Mouse (Mus musculus): ENCODE data around the gene H2-Ob. TPM values are rescaled to one million over a fixed set of nuclear protein-coding genes. Genes with fewer than 3 reads are reported as not detected.

The H2-Ob gene
- polyA plus RNA-seq, 1 experiment from 2014 or later = 0.24 TPM

DNA sequence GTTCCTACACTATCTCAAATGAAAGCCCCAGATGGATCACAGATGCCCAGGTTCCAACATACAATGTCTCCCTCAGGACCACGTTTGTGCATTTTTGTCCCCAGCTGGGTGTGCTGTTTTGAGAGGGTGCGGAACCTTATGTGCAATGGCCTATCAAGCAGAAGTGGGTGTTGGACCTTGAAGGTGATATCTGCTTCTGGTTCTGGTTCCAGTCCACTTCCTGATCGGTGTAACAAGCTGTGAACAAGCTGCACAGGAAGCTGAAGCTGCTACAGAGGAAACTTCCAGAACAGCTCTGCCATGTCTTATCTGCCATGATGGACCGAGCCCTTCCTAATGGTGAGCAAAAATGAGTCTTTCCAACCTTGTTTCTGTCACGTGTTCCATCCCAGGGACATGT is 17.8 kb downstream of the H2-Ob start:
- Histone ChIP-seq H3K4me2 (ENCODE audit: low read depth, low read length) (no peak overlapping the region), H3K27ac (replicated peaks; ENCODE audit: low read depth, low read length) (no peak overlapping the region), H3K4me3 (ENCODE audit: low read depth, low read length) (no peak overlapping the region), H3K27me3 (replicated peaks; ENCODE audit: control insufficient read depth, insufficient read depth, low read length) (no peaks in the 10 kb centered on the region), H3K9me3 (ENCODE audit: control insufficient read depth, low read length) (no peaks in the 10 kb centered on the region), H3K9ac (ENCODE audit: low read depth, low read length) (no peak overlapping the region), H3K4me1 (ENCODE audit: control insufficient read depth, insufficient read depth, low read length) (0 out of 2 replicates have a peak, but pooled peaks cover 3% of the 10 kb centered on the region), H3K36me3 (ENCODE audit: control insufficient read depth, insufficient read depth, low read length) (no peaks in the 10 kb centered on the region)
- 75% methylated on average over 5 of the region's 5 CpGs for WGBS
- ATAC-seq (ENCODE audit: low read depth) (no peak), DNase-seq (ENCODE audit: low spot score) (no peak)

DNA sequence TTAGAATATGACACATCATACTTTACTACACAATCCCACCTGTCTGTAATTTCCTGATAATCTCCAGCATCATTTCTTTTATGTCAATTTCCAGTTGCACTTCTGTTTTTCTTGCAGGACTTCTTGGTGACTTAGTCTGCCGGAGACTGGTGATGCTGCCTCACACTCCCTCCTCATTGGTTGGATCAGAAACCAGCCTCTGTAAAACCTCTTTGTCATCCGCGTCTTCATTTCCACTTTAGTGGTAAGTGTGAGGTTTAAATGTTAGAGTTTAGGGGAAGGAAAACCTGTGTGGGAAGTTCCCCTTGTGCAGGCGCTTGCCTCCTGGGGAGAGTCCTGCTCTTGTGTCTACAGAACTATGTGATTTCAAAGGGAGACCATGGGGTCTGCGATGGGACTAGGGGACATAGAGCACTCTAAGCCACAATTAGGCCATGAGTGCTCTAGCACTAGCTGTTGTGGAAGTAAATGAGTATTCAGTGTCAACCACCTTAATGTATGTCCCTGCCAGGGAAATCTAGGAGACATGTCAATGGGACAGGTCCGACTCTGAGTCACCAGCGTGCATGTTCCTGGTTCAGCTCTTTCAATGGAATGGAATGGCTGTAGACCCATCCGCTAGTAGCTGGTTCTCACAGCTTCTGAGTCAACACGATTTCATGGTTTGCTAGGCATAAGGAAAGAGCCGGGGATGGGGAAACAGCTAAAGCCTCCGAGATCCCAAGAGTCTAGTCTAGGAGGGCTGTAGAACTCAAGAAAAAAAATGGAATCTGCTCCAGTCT is 19.1 kb downstream of the H2-Ob start, which contains the start of gene H2-Ab1:
H2-Ab1 (plus strand) TSS at position 96 of the 782 bp plus-strand sequence.
- H3K9me3 ChIP-seq (ENCODE audit: control insufficient read depth, low read length) = no peaks in the 10 kb centered on the region
- H3K4me2 ChIP-seq (ENCODE audit: low read depth, low read length) = no peak within 1 kb of the TSS
- no peaks in the 10 kb centered on the region; the same call in 1 of the 2 replicates for H3K27me3 ChIP-seq (replicated peaks; ENCODE audit: control insufficient read depth, insufficient read depth, low read length)
- ATAC-seq (ENCODE audit: low read depth) (no peak), DNase-seq (ENCODE audit: low spot score) (peak; percentile 50)
- no peaks in the 10 kb centered on the region for H3K36me3 ChIP-seq (ENCODE audit: control insufficient read depth, insufficient read depth, low read length)
- no peak within 1 kb of the TSS for H3K27ac ChIP-seq (replicated peaks; ENCODE audit: low read depth, low read length)
- H3K4me3 ChIP-seq (ENCODE audit: low read depth, low read length) = no peak within 1 kb of the TSS
- no peak within 1 kb of the TSS for H3K9ac ChIP-seq (ENCODE audit: low read depth, low read length)
- 0 out of 2 replicates have a peak, but pooled peaks cover 3% of the 10 kb centered on the region for H3K4me1 ChIP-seq (ENCODE audit: control insufficient read depth, insufficient read depth, low read length)
- 71% methylated on average over 11 of the region's 11 CpGs for WGBS

DNA sequence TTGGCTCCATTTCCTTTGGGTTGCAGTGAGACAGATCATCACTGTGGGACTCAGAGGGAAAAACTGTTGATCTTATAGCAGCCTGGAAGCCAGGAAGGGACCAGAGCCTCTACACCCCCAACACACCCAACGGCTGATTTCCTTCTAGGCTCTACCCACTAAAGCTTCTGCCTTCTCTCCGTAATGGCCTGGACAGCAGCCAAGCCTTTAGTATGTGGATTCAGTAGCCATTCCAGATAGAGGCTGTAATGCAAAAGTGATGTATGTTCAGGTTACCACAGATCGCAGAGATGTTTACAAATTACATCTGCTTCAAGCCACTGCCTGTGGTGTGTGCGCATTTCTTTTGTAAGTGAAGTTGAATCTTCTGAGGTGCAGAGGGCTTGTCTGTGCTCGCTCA is 21.8 kb downstream of the H2-Ob start:
- ATAC-seq (ENCODE audit: low read depth) = peak; percentile 41; the same call in 1 of the 2 replicates
- Histone ChIP-seq H3K9ac (ENCODE audit: low read depth, low read length) (no peak overlapping the region), H3K4me3 (ENCODE audit: low read depth, low read length) (no peak overlapping the region), H3K36me3 (ENCODE audit: control insufficient read depth, insufficient read depth, low read length) (no peaks in the 10 kb centered on the region), H3K4me1 (ENCODE audit: control insufficient read depth, insufficient read depth, low read length) (peaks cover 10% of the 10 kb centered on the region), H3K27ac (replicated peaks; ENCODE audit: low read depth, low read length) (no peak overlapping the region), H3K9me3 (ENCODE audit: control insufficient read depth, low read length) (no peaks in the 10 kb centered on the region), H3K27me3 (replicated peaks; ENCODE audit: control insufficient read depth, insufficient read depth, low read length) (peaks cover 25% of the 10 kb centered on the region), H3K4me2 (ENCODE audit: low read depth, low read length) (no peak overlapping the region)
- peak; percentile 81 for DNase-seq (ENCODE audit: low spot score)
- 52% methylated on average over 5 of the region's 5 CpGs for whole genome bisulfite sequencing

DNA sequence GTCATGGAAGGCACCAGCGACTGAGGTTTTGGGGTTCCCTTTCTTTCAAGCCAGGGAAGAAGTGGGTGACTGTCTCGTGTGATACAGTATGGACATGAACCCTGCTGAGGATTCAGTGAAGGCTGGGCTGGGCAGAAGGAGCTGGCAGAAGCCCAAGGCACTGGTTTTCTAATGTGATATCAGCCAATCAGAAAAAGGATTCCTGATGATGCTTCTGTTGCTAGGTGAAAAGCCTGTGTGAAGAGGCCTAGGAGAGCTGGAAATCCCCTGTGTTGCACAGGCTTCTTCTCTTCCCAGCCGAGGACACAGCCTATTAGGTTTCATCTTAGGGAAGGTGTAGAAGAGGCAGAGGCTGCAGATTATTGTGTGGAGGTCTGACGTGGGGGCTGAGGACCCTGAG is 22.8 kb downstream of the H2-Ob start:
- H3K9me3 ChIP-seq (ENCODE audit: control insufficient read depth, low read length) = no peaks in the 10 kb centered on the region
- peak; percentile 42; the same call in 1 of the 2 replicates for ATAC-seq (ENCODE audit: low read depth)
- H3K4me1 ChIP-seq (ENCODE audit: control insufficient read depth, insufficient read depth, low read length) = peaks cover 10% of the 10 kb centered on the region
- H3K27ac ChIP-seq (replicated peaks; ENCODE audit: low read depth, low read length) = no peak overlapping the region
- DNase-seq (ENCODE audit: low spot score) = peak; percentile 80
- peaks cover 26% of the 10 kb centered on the region for H3K27me3 ChIP-seq (replicated peaks; ENCODE audit: control insufficient read depth, insufficient read depth, low read length)
- no peak overlapping the region for H3K4me3 ChIP-seq (ENCODE audit: low read depth, low read length)
- H3K9ac ChIP-seq (ENCODE audit: low read depth, low read length) = no peak overlapping the region
- H3K4me2 ChIP-seq (ENCODE audit: low read depth, low read length) = no peak overlapping the region
- H3K36me3 ChIP-seq (ENCODE audit: control insufficient read depth, insufficient read depth, low read length) = no peaks in the 10 kb centered on the region
- WGBS = 31% methylated on average over 4 of the region's 4 CpGs

DNA sequence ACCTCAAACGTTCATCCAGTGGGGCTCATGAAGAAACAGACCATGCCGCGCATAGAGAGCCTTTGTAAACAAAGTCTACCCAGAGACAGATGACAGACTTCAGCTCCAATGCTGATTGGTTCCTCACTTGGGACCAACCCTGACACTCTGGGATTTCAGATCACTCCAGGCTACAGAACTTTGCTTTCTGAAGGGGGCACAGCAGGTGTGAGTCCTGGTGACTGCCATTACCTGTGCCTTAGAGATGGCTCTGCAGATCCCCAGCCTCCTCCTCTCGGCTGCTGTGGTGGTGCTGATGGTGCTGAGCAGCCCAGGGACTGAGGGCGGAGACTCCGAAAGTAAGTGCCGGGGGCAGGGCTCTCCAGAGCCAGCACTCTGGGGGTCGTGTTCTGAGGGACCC is 24.4 kb downstream of the H2-Ob start:
- no peaks in the 10 kb centered on the region for H3K9me3 ChIP-seq (ENCODE audit: control insufficient read depth, low read length)
- H3K4me3 ChIP-seq (ENCODE audit: low read depth, low read length) = peak overlapping the region; percentile 50
- no peaks in the 10 kb centered on the region for H3K36me3 ChIP-seq (ENCODE audit: control insufficient read depth, insufficient read depth, low read length)
- H3K9ac ChIP-seq (ENCODE audit: low read depth, low read length) = peak overlapping the region; percentile 46; the same call in 1 of the 2 replicates
- H3K27me3 ChIP-seq (replicated peaks; ENCODE audit: control insufficient read depth, insufficient read depth, low read length) = peaks cover 26% of the 10 kb centered on the region
- peaks cover 10% of the 10 kb centered on the region for H3K4me1 ChIP-seq (ENCODE audit: control insufficient read depth, insufficient read depth, low read length)
- peak overlapping the region; percentile 94 for H3K4me2 ChIP-seq (ENCODE audit: low read depth, low read length)
- ATAC-seq (ENCODE audit: low read depth) (peak; percentile 88), DNase-seq (ENCODE audit: low spot score) (peak; percentile 88)
- H3K27ac ChIP-seq (replicated peaks; ENCODE audit: low read depth, low read length) = no peak overlapping the region
- 2% methylated on average over 8 of the region's 8 CpGs for WGBS

DNA sequence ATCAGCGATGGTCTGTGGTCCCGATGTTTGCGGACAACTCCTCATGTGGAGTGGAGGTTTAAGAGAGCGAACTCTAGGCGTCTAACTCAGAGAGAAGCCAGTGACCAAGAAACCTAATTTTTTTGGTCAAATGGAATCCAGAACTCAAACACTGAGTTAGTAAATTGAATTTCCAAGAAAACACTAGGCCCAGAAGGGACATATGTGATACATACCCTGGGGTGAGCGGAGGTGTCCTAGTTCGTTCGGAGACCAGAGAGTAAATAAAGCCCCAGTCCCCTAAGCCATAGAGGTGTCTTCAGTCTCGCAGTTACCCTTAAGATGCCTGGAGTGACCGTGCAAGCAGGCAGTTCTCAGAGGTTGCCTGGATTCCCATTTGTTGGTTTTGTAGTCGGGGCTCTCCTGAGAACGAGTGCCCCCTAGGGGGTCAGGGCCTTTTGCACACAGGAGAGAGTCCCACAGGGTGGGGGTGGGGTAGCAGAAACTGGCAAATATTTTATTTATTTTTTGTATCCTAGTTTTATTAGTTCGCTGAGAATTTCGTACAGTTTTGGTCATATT is 25.2 kb downstream of the H2-Ob start:
- Histone ChIP-seq H3K4me2 (ENCODE audit: low read depth, low read length) (peak overlapping the region; percentile 94), H3K4me1 (ENCODE audit: control insufficient read depth, insufficient read depth, low read length) (peaks cover 10% of the 10 kb centered on the region), H3K27me3 (replicated peaks; ENCODE audit: control insufficient read depth, insufficient read depth, low read length) (peaks cover 26% of the 10 kb centered on the region), H3K9ac (ENCODE audit: low read depth, low read length) (peak overlapping the region; percentile 20; the same call in 1 of the 2 replicates), H3K36me3 (ENCODE audit: control insufficient read depth, insufficient read depth, low read length) (no peaks in the 10 kb centered on the region), H3K9me3 (ENCODE audit: control insufficient read depth, low read length) (no peaks in the 10 kb centered on the region), H3K4me3 (ENCODE audit: low read depth, low read length) (peak overlapping the region; percentile 50), H3K27ac (replicated peaks; ENCODE audit: low read depth, low read length) (no peak overlapping the region)
- ATAC-seq (ENCODE audit: low read depth) (no peak), DNase-seq (ENCODE audit: low spot score) (peak; percentile 19)
- WGBS = 5% methylated on average over 14 of the region's 14 CpGs

DNA sequence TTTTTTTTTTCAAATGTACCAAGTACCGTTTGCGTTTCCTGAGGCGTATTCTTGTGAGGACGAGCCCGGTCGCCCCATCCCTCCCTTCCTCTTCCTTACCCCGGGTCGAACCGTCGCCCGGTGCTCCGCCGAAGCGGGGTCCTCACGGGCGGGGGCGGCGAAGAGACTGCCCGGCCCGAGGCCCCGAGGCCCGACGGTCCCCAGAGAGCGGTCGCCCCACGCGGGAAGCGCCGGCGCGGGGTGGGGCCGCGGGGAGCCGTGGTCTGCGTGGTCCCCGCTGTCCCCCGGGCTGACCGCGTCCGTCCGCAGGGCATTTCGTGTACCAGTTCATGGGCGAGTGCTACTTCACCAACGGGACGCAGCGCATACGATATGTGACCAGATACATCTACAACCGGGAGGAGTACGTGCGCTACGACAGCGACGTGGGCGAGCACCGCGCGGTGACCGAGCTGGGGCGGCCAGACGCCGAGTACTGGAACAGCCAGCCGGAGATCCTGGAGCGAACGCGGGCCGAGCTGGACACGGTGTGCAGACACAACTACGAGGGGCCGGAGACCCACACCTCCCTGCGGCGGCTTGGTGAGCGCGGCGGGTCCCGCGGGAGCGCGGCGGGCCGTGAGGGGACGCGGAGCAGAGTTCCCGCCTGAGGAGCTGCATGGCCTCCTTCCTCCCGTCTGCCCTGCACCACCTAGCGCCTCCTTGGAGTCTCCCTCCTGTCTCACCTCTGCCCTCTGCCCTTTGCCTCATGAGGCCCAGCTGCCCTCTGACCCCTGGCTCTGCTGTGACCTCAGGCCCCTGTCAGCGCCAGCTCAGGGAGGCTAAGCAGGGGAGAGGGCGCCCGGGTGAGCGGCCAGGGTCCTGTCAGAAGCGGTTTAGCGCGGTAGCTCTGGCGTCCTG is 26.0 kb downstream of the H2-Ob start:
- H3K4me2 ChIP-seq (ENCODE audit: low read depth, low read length) = peak overlapping the region; percentile 94
- H3K9ac ChIP-seq (ENCODE audit: low read depth, low read length) = peak overlapping the region; percentile 62
- H3K27me3 ChIP-seq (replicated peaks; ENCODE audit: control insufficient read depth, insufficient read depth, low read length) = peaks cover 26% of the 10 kb centered on the region
- no peaks in the 10 kb centered on the region for H3K36me3 ChIP-seq (ENCODE audit: control insufficient read depth, insufficient read depth, low read length)
- WGBS = 1% methylated on average over 80 of the region's 93 CpGs
- DNase-seq (ENCODE audit: low spot score) = peak; percentile 17
- peaks cover 10% of the 10 kb centered on the region for H3K4me1 ChIP-seq (ENCODE audit: control insufficient read depth, insufficient read depth, low read length)
- peak overlapping the region; percentile 50 for H3K4me3 ChIP-seq (ENCODE audit: low read depth, low read length)
- no peaks in the 10 kb centered on the region for H3K9me3 ChIP-seq (ENCODE audit: control insufficient read depth, low read length)
- ATAC-seq (ENCODE audit: low read depth) = no peak
- no peak overlapping the region for H3K27ac ChIP-seq (replicated peaks; ENCODE audit: low read depth, low read length)

DNA sequence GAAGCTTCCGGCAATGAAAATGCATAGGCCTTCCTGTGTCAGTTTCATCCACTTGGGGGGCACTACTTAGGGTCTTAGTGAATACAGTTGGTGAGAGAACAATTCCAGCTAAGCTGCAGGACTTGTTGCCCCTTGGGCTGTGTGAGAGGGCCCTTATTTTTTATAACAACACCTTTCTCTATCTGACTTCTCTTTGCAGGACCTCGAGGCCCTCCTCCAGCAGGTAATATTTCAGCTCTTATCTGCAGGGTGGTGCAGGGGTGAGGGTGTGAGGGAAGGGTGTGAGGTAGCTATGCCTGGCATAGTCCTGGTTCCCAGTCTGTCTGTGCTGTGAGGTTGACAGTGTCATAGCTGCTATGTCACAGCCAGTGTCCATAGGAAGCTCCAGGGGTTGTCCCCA is 29.6 kb downstream of the H2-Ob start:
- Histone ChIP-seq H3K4me2 (ENCODE audit: low read depth, low read length) (no peak overlapping the region), H3K27ac (replicated peaks; ENCODE audit: low read depth, low read length) (no peak overlapping the region), H3K9me3 (ENCODE audit: control insufficient read depth, low read length) (no peaks in the 10 kb centered on the region), H3K4me1 (ENCODE audit: control insufficient read depth, insufficient read depth, low read length) (peaks cover 7% of the 10 kb centered on the region), H3K27me3 (replicated peaks; ENCODE audit: control insufficient read depth, insufficient read depth, low read length) (peaks cover 24% of the 10 kb centered on the region), H3K9ac (ENCODE audit: low read depth, low read length) (no peak overlapping the region), H3K36me3 (ENCODE audit: control insufficient read depth, insufficient read depth, low read length) (no peaks in the 10 kb centered on the region), H3K4me3 (ENCODE audit: low read depth, low read length) (no peak overlapping the region)
- WGBS = 86% methylated on average over 2 of the region's 2 CpGs
- DNase-seq (ENCODE audit: low spot score) (no peak), ATAC-seq (ENCODE audit: low read depth) (no peak)

Data from embryonic facial prominence, embryonic 14.5 days (tissue).